Mouse (Mus musculus) cerebellum, postnatal 10 days (tissue): ENCODE data around the gene Zdhhc20.
"Not testable (repeated sequence)": the region's sequence is repeated elsewhere in the genome, so short reads cannot be mapped to it uniquely, and the experiment has no call there.

Source experiments
- DNase-seq, 2 experiments: peaks; one replicate each; pipeline ENCODE4 v3.0.0; 2021; ENCODE audit warnings: mixed read lengths in 2 of 2

The Zdhhc20 gene

GRCm38 (mm10) chr14:57890011-57890842, at the start of gene Zdhhc20:
Zdhhc20 (minus strand) TSS chr14:57890276.
- DNase-seq, result peak; percentile 97 to 99

GRCm38 (mm10) chr14:57937297-57937696, 47.2 kb upstream of the Zdhhc20 start:
- DNase-seq, result no peak

GRCm38 (mm10) chr14:57934666-57935065, 44.6 kb upstream of the Zdhhc20 start:
- no peak for DNase-seq

GRCm38 (mm10) chr14:57933608-57934007, 43.5 kb upstream of the Zdhhc20 start:
- no peak for DNase-seq

- DNase-seq, result no peak
Measured at GRCm38 (mm10) chr14:57932881-57933443, 42.9 kb upstream of the Zdhhc20 start.

- DNase-seq, result peak in 1 of 2 experiments; percentile 11
Measured at GRCm38 (mm10) chr14:57921428-57922131, 31.5 kb upstream of the Zdhhc20 start.

GRCm38 (mm10) chr14:57920568-57921310, 30.7 kb upstream of the Zdhhc20 start:
- DNase-seq, result peak; percentile 42

- DNase-seq, result no peak
Measured at GRCm38 (mm10) chr14:57919148-57919875, 29.2 kb upstream of the Zdhhc20 start.

- no peak for DNase-seq
Measured at GRCm38 (mm10) chr14:57915341-57915740, 25.3 kb upstream of the Zdhhc20 start.

GRCm38 (mm10) chr14:57912211-57913007, 22.3 kb upstream of the Zdhhc20 start:
- not testable (repeated sequence) for DNase-seq

- DNase-seq, result not testable (repeated sequence)
Measured at GRCm38 (mm10) chr14:57911787-57912186, 21.7 kb upstream of the Zdhhc20 start.

GRCm38 (mm10) chr14:57911316-57911715, 21.2 kb upstream of the Zdhhc20 start:
- DNase-seq, result no peak

GRCm38 (mm10) chr14:57910501-57911068, 20.5 kb upstream of the Zdhhc20 start:
- peak; percentile 90 to 91 for DNase-seq

GRCm38 (mm10) chr14:57909297-57909696, 19.2 kb upstream of the Zdhhc20 start:
- no peak for DNase-seq

- no peak for DNase-seq
Measured at GRCm38 (mm10) chr14:57908431-57908830, 18.4 kb upstream of the Zdhhc20 start.

GRCm38 (mm10) chr14:57901998-57902397, 11.9 kb upstream of the Zdhhc20 start:
- DNase-seq, result no peak

GRCm38 (mm10) chr14:57896882-57897281, 6.8 kb upstream of the Zdhhc20 start:
- DNase-seq, result no peak

- not testable (repeated sequence) for DNase-seq
Measured at GRCm38 (mm10) chr14:57896088-57896871, 6.2 kb upstream of the Zdhhc20 start.

- no peak for DNase-seq
Measured at GRCm38 (mm10) chr14:57894346-57894745, 4.3 kb upstream of the Zdhhc20 start.

- no peak for DNase-seq
Measured at GRCm38 (mm10) chr14:57892961-57893360, 2.9 kb upstream of the Zdhhc20 start.
